Mouse (Mus musculus) layer of hippocampus, adult 2 months (tissue): Measurements from ENCODE around the gene Fbl. TPM values are rescaled to one million over a fixed set of nuclear protein-coding genes. Genes with fewer than 3 reads are reported as not detected.
"Not testable (repeated sequence)": the region's sequence is repeated elsewhere in the genome, so short reads cannot be mapped to it uniquely, and the experiment has no call there.

Experiments used
- DNase-seq, 2 experiments: peaks; one replicate each; pipeline ENCODE4 v3.0.0; 2022; ENCODE audit warnings: low spot score in 2 of 2
- H3K27ac ChIP-seq: fragments of 200-600 bp; 2 replicates; pipeline ENCODE4 v1.8.1; 2022
- H3K4me3 ChIP-seq: fragments of 200-600 bp; 2 replicates; pipeline ENCODE4 v1.8.1; 2022; ENCODE audit warnings: mild to moderate bottlenecking
- CTCF ChIP-seq: fragments of 200-600 bp; conservative IDR thresholded peaks from 2 replicates; pipeline ENCODE4 v1.8.1; 2022; ENCODE audit warnings: antibody characterized with exemption, mild to moderate bottlenecking, moderate library complexity
- total RNA-seq, 2 experiments: library from RNA; stranded (reverse); gene quantifications; 2 replicates each; pipeline ENCODE4 v1.2.3; 2021

Gene Fbl
- total RNA-seq, 2 experiments from 2014 or later = 51.7 to 52.3 TPM

- no peak; the same call in 1 of the 2 replicates for TF ChIP-seq CTCF
- DNase-seq = no peak
- no peak overlapping the region for H3K27ac ChIP-seq
- no peak overlapping the region for H3K4me3 ChIP-seq
These were observed 33.9 kb downstream of the Fbl start for GRCm38 (mm10) chr7:28203207-28204108.

GRCm38 (mm10) chr7:28206044-28206600 is 36.6 kb downstream of the Fbl start:
- Histone ChIP-seq H3K4me3 (no peak overlapping the region), H3K27ac (no peak overlapping the region)
- peak; percentile 65 for TF ChIP-seq CTCF
- peak in 1 of 2 experiments; percentile 29 for DNase-seq

- no peak for TF ChIP-seq CTCF
- no peak for DNase-seq
- Histone ChIP-seq H3K27ac (peak overlapping the region; percentile 79), H3K4me3 (peak overlapping the region; percentile 53)
These were observed 39.0 kb downstream of the Fbl start for GRCm38 (mm10) chr7:28208396-28208987.

GRCm38 (mm10) chr7:28208988-28209508 is 39.5 kb downstream of the Fbl start:
- DNase-seq = peak; percentile 57 to 85
- Histone ChIP-seq H3K4me3 (peak overlapping the region; percentile 53), H3K27ac (peak overlapping the region; percentile 79)
- 0 out of 2 replicates have a peak, but pooled peaks have one; percentile 2 for TF ChIP-seq CTCF

GRCm38 (mm10) chr7:28210731-28211130 is 41.2 kb downstream of the Fbl start:
- Histone ChIP-seq H3K27ac (no peak overlapping the region), H3K4me3 (no peak overlapping the region)
- peak; percentile 53 for TF ChIP-seq CTCF
- no peak for DNase-seq

- DNase-seq = peak in 1 of 2 experiments; percentile 74
- Histone ChIP-seq H3K27ac (no peak overlapping the region), H3K4me3 (no peak overlapping the region)
- peak; percentile 87 for TF ChIP-seq CTCF
These were observed 44.6 kb downstream of the Fbl start for GRCm38 (mm10) chr7:28214142-28214541.

GRCm38 (mm10) chr7:28215950-28216349 is 46.4 kb downstream of the Fbl start:
- H3K27ac ChIP-seq, H3K4me3 ChIP-seq, DNase-seq: not testable (repeated sequence)

- DNase-seq, H3K27ac ChIP-seq, H3K4me3 ChIP-seq: not testable (repeated sequence)
These were observed 48.3 kb downstream of the Fbl start for GRCm38 (mm10) chr7:28217811-28218210.

GRCm38 (mm10) chr7:28218951-28219740 is 49.6 kb downstream of the Fbl start:
- H3K4me3 ChIP-seq, H3K27ac ChIP-seq: not testable (repeated sequence)
- peak; percentile 46 to 66 for DNase-seq
- TF ChIP-seq CTCF = peak; percentile 45

- not testable (repeated sequence) for H3K27ac ChIP-seq, DNase-seq, H3K4me3 ChIP-seq
These were observed 57.3 kb downstream of the Fbl start for GRCm38 (mm10) chr7:28226836-28227235.

- not testable (repeated sequence) for H3K27ac ChIP-seq, DNase-seq, H3K4me3 ChIP-seq
These were observed 57.9 kb downstream of the Fbl start for GRCm38 (mm10) chr7:28227421-28227820.

Other genes starting within 250 kb of the Fbl start
- 10 to 100 TPM; 15.2 to 18.7 TPM for gene Zfp974, start 240.2 kb upstream of the Fbl start, total RNA-seq
- 10 to 100 TPM; 19.3 to 21.8 TPM for gene Zfp780b, start 190.5 kb upstream of the Fbl start, total RNA-seq
- 1 to 10 TPM; 6.1 to 6.9 TPM for gene Zfp850, start 155.6 kb upstream of the Fbl start, total RNA-seq
- gene Psmc4, start 119.6 kb upstream of the Fbl start, total RNA-seq = 100 to 1,000 TPM; 132 to 133 TPM
- 1 to 10 TPM in 1 of 2 experiments, under 1 TPM in 1; 0.95 to 1.2 TPM for gene Fcgbp, start 98.5 kb upstream of the Fbl start, total RNA-seq
- gene 9530053A07Rik, start 40.2 kb upstream of the Fbl start, total RNA-seq = under 1 TPM in 1 of 2 experiments, not detected in 1; 0.05 TPM
- 10 to 100 TPM; 44.7 to 46.9 TPM for gene Dyrk1b, start 9.8 kb downstream of the Fbl start, total RNA-seq
- 10 to 100 TPM; 58.3 to 59.0 TPM for gene Eid2, start 98.2 kb downstream of the Fbl start, total RNA-seq
- gene Eid2b, start 108.0 kb downstream of the Fbl start, total RNA-seq = 10 to 100 TPM; 34.3 to 37.5 TPM
- under 1 TPM; 0.38 to 0.79 TPM for gene Selenov, start 121.5 kb downstream of the Fbl start, total RNA-seq
- gene Dll3, start 132.5 kb downstream of the Fbl start, total RNA-seq = 1 to 10 TPM; 1.8 to 1.9 TPM
- gene Timm50, start 142.4 kb downstream of the Fbl start, total RNA-seq = 10 to 100 TPM; 37.8 to 38.5 TPM
- 100 to 1,000 TPM; 117 to 123 TPM for gene Supt5, start 169.0 kb downstream of the Fbl start, total RNA-seq
- gene Rps16, start 180.9 kb downstream of the Fbl start, total RNA-seq = 100 to 1,000 TPM; 490 to 496 TPM
- 1 to 10 TPM; 5.9 to 6.8 TPM for gene Plekhg2, start 202.9 kb downstream of the Fbl start, total RNA-seq
- gene Zfp36, start 210.5 kb downstream of the Fbl start, total RNA-seq = 1 to 10 TPM; 2.0 to 3.2 TPM
- gene Med29, start 223.0 kb downstream of the Fbl start, total RNA-seq = 10 to 100 TPM; 17.7 to 18.7 TPM
- gene Paf1, start 223.2 kb downstream of the Fbl start, total RNA-seq = 10 to 100 TPM; 68.4 to 79.0 TPM